Mouse (Mus musculus) hindbrain, embryonic 16.5 days (tissue): ENCODE measurements at regions not wholly inside any gene's neighbourhood (a gene's known extent, or its start where the extent isn't known, plus 50 kb on each side); places are given as distances from the start of the nearest gene placed in this dataset.

Experiments used
- ATAC-seq: fragments of 200-750 bp; cut with Nextera tagmentation; 2 replicates; pipeline ENCODE4 v1.8.0; 2017; ENCODE audit warnings: moderate TSS enrichment, moderate library complexity
- H3K27ac ChIP-seq: fragments of 300-500 bp; sonication (generic); 2 replicates; pipeline ENCODE4 v1.5.1; 2014; ENCODE audit warnings: low read depth, mild to moderate bottlenecking, control low read depth, low read length, moderate library complexity
- H3K27me3 ChIP-seq: fragments of 300-500 bp; sonication (generic); replicated peaks from 2 replicates; pipeline ENCODE4 v1.6.1; 2014; ENCODE audit warnings: low read length; ENCODE audit not compliant: control insufficient read depth, insufficient read depth
- H3K36me3 ChIP-seq: fragments of 300-500 bp; sonication (generic); 2 replicates; pipeline ENCODE4 v1.6.1; 2014; ENCODE audit warnings: mild to moderate bottlenecking, low read length, moderate library complexity, mixed read lengths; ENCODE audit not compliant: control insufficient read depth, insufficient read depth
- H3K4me1 ChIP-seq: fragments of 300-500 bp; sonication (generic); 2 replicates; pipeline ENCODE4 v1.6.1; 2014; ENCODE audit warnings: low read depth, low read length; ENCODE audit not compliant: control insufficient read depth, insufficient read depth
- H3K4me2 ChIP-seq: fragments of 300-500 bp; sonication (generic); 2 replicates; pipeline ENCODE4 v1.6.1; 2014; ENCODE audit warnings: mild to moderate bottlenecking, low read length, control low read depth, moderate library complexity
- H3K4me3 ChIP-seq: fragments of 300-500 bp; sonication (generic); 2 replicates; pipeline ENCODE4 v1.5.1; 2014; ENCODE audit warnings: mild to moderate bottlenecking, low read length, control low read depth, moderate library complexity
- H3K9ac ChIP-seq: fragments of 300-500 bp; sonication (generic); 2 replicates; pipeline ENCODE4 v1.6.1; 2014; ENCODE audit warnings: low read depth, mild to moderate bottlenecking, control low read depth, low read length, moderate library complexity
- H3K9me3 ChIP-seq: fragments of 300-500 bp; sonication (generic); 2 replicates; pipeline ENCODE4 v1.6.1; 2014; ENCODE audit warnings: mild to moderate bottlenecking, low read length, moderate library complexity; ENCODE audit not compliant: control insufficient read depth
- WGBS: fragments of 180-500 bp; shearing (Covaris S2); extraction: QIAGEN DNeasy Blood & Tissue Kit; methylation state at CpG from one replicate; pipeline ENCODE4 v1.1.7; 2014; 5-methylcytosine and 5-hydroxymethylcytosine counted together

- Histone ChIP-seq H3K27me3 (no peaks in the 10 kb centered on the region), H3K9me3 (0 out of 2 replicates have a peak, but pooled peaks cover under 1% of the 10 kb centered on the region), H3K27ac (no peak overlapping the region), H3K4me1 (no peaks in the 10 kb centered on the region), H3K36me3 (no peaks in the 10 kb centered on the region), H3K4me2 (no peak overlapping the region), H3K9ac (no peak overlapping the region), H3K4me3 (no peak overlapping the region)
- 18% methylated on average over 3 of the region's 3 CpGs for WGBS
- peak; percentile 75 for ATAC-seq
These were observed 95.5 kb downstream of the 1700017N19Rik start for GRCm38 (mm10) chr10:100685748-100686147.

GRCm38 (mm10) chr10:100695944-100696343 is 105.7 kb downstream of the 1700017N19Rik start:
- Histone ChIP-seq H3K27me3 (no peaks in the 10 kb centered on the region), H3K9me3 (no peaks in the 10 kb centered on the region), H3K36me3 (no peaks in the 10 kb centered on the region), H3K4me3 (no peak overlapping the region), H3K27ac (no peak overlapping the region), H3K9ac (no peak overlapping the region), H3K4me1 (no peaks in the 10 kb centered on the region), H3K4me2 (no peak overlapping the region)
- ATAC-seq, result no peak
- 86% methylated on average over 2 of the region's 2 CpGs for WGBS

DNA sequence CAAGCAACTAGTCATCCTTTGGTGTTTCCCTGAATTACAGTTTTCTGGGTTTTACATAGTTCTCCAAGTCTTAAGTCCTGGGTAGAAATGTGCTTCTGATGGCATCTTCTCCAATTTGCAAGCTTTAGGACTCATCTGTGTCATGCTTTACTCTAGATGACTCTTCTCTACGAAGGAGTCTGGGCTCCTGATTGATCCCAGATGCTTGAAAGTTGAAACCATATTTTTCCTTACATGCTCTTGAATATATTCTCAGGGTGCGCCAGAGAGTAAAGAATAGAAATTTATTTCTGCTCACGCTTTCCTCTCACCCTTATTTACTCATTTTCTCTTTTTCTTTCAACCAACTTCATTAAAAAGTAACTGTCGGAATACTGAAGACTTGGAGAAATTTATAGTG is 108.9 kb downstream of the 1700017N19Rik start:
- no peaks in the 10 kb centered on the region for H3K4me1 ChIP-seq
- no peaks in the 10 kb centered on the region for H3K27me3 ChIP-seq
- H3K4me2 ChIP-seq, result no peak overlapping the region
- ATAC-seq, result no peak
- H3K27ac ChIP-seq, result no peak overlapping the region
- no peak overlapping the region for H3K4me3 ChIP-seq
- H3K9me3 ChIP-seq, result no peaks in the 10 kb centered on the region
- H3K36me3 ChIP-seq, result no peaks in the 10 kb centered on the region
- 91% methylated on average over 4 of the region's 4 CpGs for WGBS
- no peak overlapping the region for H3K9ac ChIP-seq

DNA sequence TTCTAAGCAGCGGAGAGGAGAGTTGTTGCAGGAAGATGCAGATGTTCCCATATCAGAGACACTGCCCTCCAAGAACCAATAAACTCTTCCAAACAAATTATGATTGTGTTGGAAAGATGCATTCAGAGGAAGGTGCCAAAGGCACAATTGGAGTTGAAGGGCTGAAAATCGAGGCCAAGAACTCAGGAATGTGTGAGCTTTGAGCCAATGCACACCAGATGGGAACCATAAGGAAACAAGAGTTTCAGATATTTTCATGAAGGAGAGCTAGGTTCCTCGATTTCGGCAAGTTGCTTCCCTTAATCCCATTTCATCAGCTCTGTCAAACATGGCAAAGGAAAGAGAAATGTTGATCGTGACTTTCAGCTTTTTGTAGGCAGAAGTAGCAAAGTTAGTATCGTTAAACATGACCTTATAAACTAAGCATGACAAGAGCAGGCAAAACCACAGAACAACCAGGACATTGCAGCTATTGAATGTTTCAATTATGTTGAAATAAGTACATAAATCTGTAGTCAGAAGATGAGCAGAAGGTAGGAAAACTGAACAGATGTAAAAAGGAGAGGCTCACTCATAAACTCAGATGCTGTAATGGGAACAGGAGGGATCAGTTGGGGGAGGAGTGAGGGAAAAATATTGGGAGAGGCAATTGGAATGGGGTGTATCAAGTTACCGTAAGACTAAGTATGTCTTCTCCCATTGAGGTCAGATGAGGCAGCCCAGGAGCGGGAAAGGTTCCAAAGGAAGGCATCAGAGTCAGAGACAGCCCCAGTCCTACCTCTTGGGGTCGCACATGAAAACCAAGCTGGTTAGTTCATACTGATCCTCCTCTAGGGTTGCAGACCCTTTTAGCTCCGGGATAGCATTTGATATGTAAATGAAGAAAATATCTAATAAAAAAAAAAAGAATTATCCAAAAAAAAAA is 110.3 kb downstream of the 1700017N19Rik start:
- Histone ChIP-seq H3K4me3 (no peak overlapping the region), H3K9me3 (no peaks in the 10 kb centered on the region), H3K4me1 (no peaks in the 10 kb centered on the region), H3K9ac (no peak overlapping the region), H3K27ac (no peak overlapping the region), H3K4me2 (no peak overlapping the region), H3K27me3 (no peaks in the 10 kb centered on the region), H3K36me3 (no peaks in the 10 kb centered on the region)
- ATAC-seq, result no peak
- 84% methylated on average over 10 of the region's 10 CpGs for WGBS

- Histone ChIP-seq H3K9me3 (no peaks in the 10 kb centered on the region), H3K4me3 (no peak overlapping the region), H3K9ac (no peak overlapping the region), H3K4me1 (no peaks in the 10 kb centered on the region), H3K36me3 (no peaks in the 10 kb centered on the region), H3K4me2 (no peak overlapping the region), H3K27ac (no peak overlapping the region), H3K27me3 (no peaks in the 10 kb centered on the region)
- no peak for ATAC-seq
- WGBS, result 94% methylated on average over 6 of the region's 6 CpGs
These were observed 111.7 kb downstream of the 1700017N19Rik start for GRCm38 (mm10) chr10:100701938-100702337.

- no peak for ATAC-seq
- H3K4me3 ChIP-seq, result no peak overlapping the region
- WGBS, result 91% methylated on average over 7 of the region's 7 CpGs
- no peak overlapping the region for H3K27ac ChIP-seq
- H3K9ac ChIP-seq, result no peak overlapping the region
- H3K4me1 ChIP-seq, result no peaks in the 10 kb centered on the region
- no peaks in the 10 kb centered on the region for H3K9me3 ChIP-seq
- no peaks in the 10 kb centered on the region for H3K27me3 ChIP-seq
- no peak overlapping the region for H3K4me2 ChIP-seq
- no peaks in the 10 kb centered on the region for H3K36me3 ChIP-seq
These were observed 125.9 kb downstream of the 1700017N19Rik start for GRCm38 (mm10) chr10:100716084-100716667.

- no peaks in the 10 kb centered on the region for H3K36me3 ChIP-seq
- H3K27ac ChIP-seq, result no peak overlapping the region
- no peaks in the 10 kb centered on the region for H3K9me3 ChIP-seq
- H3K27me3 ChIP-seq, result no peaks in the 10 kb centered on the region
- WGBS, result 27% methylated on average over 3 of the region's 3 CpGs
- ATAC-seq, result no peak
- H3K4me3 ChIP-seq, result no peak overlapping the region
- no peak overlapping the region for H3K9ac ChIP-seq
- H3K4me2 ChIP-seq, result no peak overlapping the region
- no peaks in the 10 kb centered on the region for H3K4me1 ChIP-seq
These were observed 128.3 kb downstream of the 1700017N19Rik start for GRCm38 (mm10) chr10:100718574-100718973.

GRCm38 (mm10) chr10:100741269-100741668 is 151.0 kb downstream of the 1700017N19Rik start:
- H3K9ac ChIP-seq, result no peak overlapping the region

DNA sequence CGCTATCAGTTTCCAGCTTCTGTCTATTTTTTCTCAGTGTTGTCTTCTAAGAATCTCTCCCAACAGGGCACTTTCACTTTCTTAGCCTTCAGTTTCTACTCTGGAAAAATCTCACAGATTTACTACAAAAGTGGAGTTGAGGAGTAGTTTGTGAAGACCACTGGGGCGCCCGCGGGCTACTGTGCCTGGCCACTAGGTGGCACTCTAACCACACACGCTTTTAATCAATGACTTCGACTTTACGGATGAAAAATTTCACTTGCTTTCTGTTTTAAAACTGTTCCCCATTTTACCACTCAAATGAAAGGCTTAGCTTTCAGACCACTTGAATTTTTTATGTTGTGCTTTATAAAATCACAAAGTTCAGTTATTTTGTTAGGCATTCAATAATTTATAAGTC is 151.8 kb downstream of the 1700017N19Rik start:
- 0 out of 2 replicates have a peak overlapping the region, but pooled peaks have one; percentile 5 for H3K4me2 ChIP-seq
- no peak overlapping the region for H3K27ac ChIP-seq
- no peaks in the 10 kb centered on the region for H3K4me1 ChIP-seq
- H3K36me3 ChIP-seq, result no peaks in the 10 kb centered on the region
- H3K4me3 ChIP-seq, result no peak overlapping the region
- H3K9me3 ChIP-seq, result no peaks in the 10 kb centered on the region
- 8% methylated on average over 7 of the region's 7 CpGs for WGBS
- H3K27me3 ChIP-seq, result no peaks in the 10 kb centered on the region
- peak; percentile 48; the same call in 1 of the 2 replicates for ATAC-seq
- H3K9ac ChIP-seq, result no peak overlapping the region

More at GRCm38 (mm10) chr10:100741269-100741668, 151.0 kb downstream of the 1700017N19Rik start:
- WGBS, result 62% methylated on average over 8 of the region's 8 CpGs
- H3K4me3 ChIP-seq, result no peak overlapping the region
- no peak for ATAC-seq
- no peaks in the 10 kb centered on the region for H3K4me1 ChIP-seq
- H3K27me3 ChIP-seq, result no peaks in the 10 kb centered on the region
- H3K36me3 ChIP-seq, result no peaks in the 10 kb centered on the region
- no peaks in the 10 kb centered on the region for H3K9me3 ChIP-seq
- H3K4me2 ChIP-seq, result no peak overlapping the region
- H3K27ac ChIP-seq, result no peak overlapping the region
